Mouse (Mus musculus): ENCODE data around the gene Npr2. TPM values are rescaled to one million over a fixed set of nuclear protein-coding genes. Genes with fewer than 3 reads are reported as not detected.

The Npr2 gene
- total RNA-seq, 2 experiments from 2014 or later, result 49.0 to 50.1 TPM

- DNase-seq (ENCODE audit: low spot score in 2 of 2), result no peak
- intact Hi-C loops (cut with DNase I), result no loop called here
These were observed 18.5 kb upstream of the Npr2 start for GRCm38 (mm10) chr4:43613060-43613730.

GRCm38 (mm10) chr4:43620146-43620778, 11.5 kb upstream of the Npr2 start:
- no peak for DNase-seq (ENCODE audit: low spot score in 2 of 2)
- intact Hi-C loops (cut with DNase I), result no loop called here

GRCm38 (mm10) chr4:43629106-43629817, 2.5 kb upstream of the Npr2 start:
- peak in 1 of 2 experiments; percentile 39 for DNase-seq (ENCODE audit: low spot score in 2 of 2)
- intact Hi-C loops (cut with DNase I), result no loop called here

- intact Hi-C loops (cut with DNase I), result loop anchor here (1.0 to 5.0 kb wide), 3 partner anchors 37 to 232 kb away; partner anchors contain the start of gene Olfr71
These were observed 1.6 kb upstream of the Npr2 start for GRCm38 (mm10) chr4:43630030-43630581.

GRCm38 (mm10) chr4:43630671-43631045, 1.1 kb upstream of the Npr2 start:
- intact Hi-C loops (cut with DNase I), result loop anchor here (1.0 to 5.0 kb wide), 4 partner anchors 26 to 232 kb away; partner anchors contain the start of genes Hint2 and Olfr71

More at GRCm38 (mm10) chr4:43630030-43630581, 1.6 kb upstream of the Npr2 start:
- DNase-seq (ENCODE audit: low spot score in 2 of 2), result peak; percentile 90 to 95

GRCm38 (mm10) chr4:43631956-43632920, 503 bp downstream of the Npr2 start:
- intact Hi-C loops (cut with DNase I), result loop anchor here (1.0 to 5.0 kb wide), 3 partner anchors 24 to 230 kb away; partner anchors contain the start of gene Hint2
- peak in 1 of 2 experiments; percentile 18 for DNase-seq (ENCODE audit: low spot score in 2 of 2)

More at GRCm38 (mm10) chr4:43630671-43631045, 1.1 kb upstream of the Npr2 start:
- DNase-seq (ENCODE audit: low spot score in 2 of 2), result no peak

- no peak for DNase-seq (ENCODE audit: low spot score in 2 of 2)
- intact Hi-C loops (cut with DNase I), result loop anchor here (5.0 kb wide), 1 partner anchor 229 kb away; no protein-coding TSS in a partner anchor
These were observed 1.6 kb downstream of the Npr2 start for GRCm38 (mm10) chr4:43633296-43633695.

- DNase-seq (ENCODE audit: low spot score in 2 of 2), result no peak
These were observed 2.0 kb downstream of the Npr2 start for GRCm38 (mm10) chr4:43633736-43634135.

GRCm38 (mm10) chr4:43634621-43635374, 3.1 kb downstream of the Npr2 start:
- intact Hi-C loops (cut with DNase I), result loop anchor here (5.0 kb wide), 1 partner anchor 228 kb away; no protein-coding TSS in a partner anchor
- no peak for DNase-seq (ENCODE audit: low spot score in 2 of 2)

More at GRCm38 (mm10) chr4:43633736-43634135, 2.0 kb downstream of the Npr2 start:
- intact Hi-C loops (cut with DNase I), result loop anchor here (5.0 kb wide), 1 partner anchor 229 kb away; no protein-coding TSS in a partner anchor

GRCm38 (mm10) chr4:43636751-43637150, 5.0 kb downstream of the Npr2 start:
- DNase-seq (ENCODE audit: low spot score in 2 of 2), result no peak
- intact Hi-C loops (cut with DNase I), result no loop called here

- DNase-seq (ENCODE audit: low spot score in 2 of 2), result no peak
- intact Hi-C loops (cut with DNase I), result no loop called here
These were observed 8.3 kb downstream of the Npr2 start for GRCm38 (mm10) chr4:43640076-43640475.

- intact Hi-C loops (cut with DNase I), result no loop called here
- DNase-seq (ENCODE audit: low spot score in 2 of 2), result no peak
These were observed 8.8 kb downstream of the Npr2 start for GRCm38 (mm10) chr4:43640491-43640890.

- intact Hi-C loops (cut with DNase I), result no loop called here
These were observed 18.0 kb downstream of the Npr2 start for GRCm38 (mm10) chr4:43649783-43650182.

GRCm38 (mm10) chr4:43652726-43653125, 21.0 kb downstream of the Npr2 start:
- no peak for DNase-seq (ENCODE audit: low spot score in 2 of 2)
- intact Hi-C loops (cut with DNase I), result no loop called here

More at GRCm38 (mm10) chr4:43649783-43650182, 18.0 kb downstream of the Npr2 start:
- no peak for DNase-seq (ENCODE audit: low spot score in 2 of 2)

GRCm38 (mm10) chr4:43653161-43654015, 21.7 kb downstream of the Npr2 start, which contains the start of gene Spag8:
TSS of gene Spag8 (minus strand) at chr4:43653594.
- intact Hi-C loops (cut with DNase I), result no loop called here

GRCm38 (mm10) chr4:43655656-43656338, 24.1 kb downstream of the Npr2 start:
- DNase-seq (ENCODE audit: low spot score in 2 of 2), result peak in 1 of 2 experiments; percentile 38
- intact Hi-C loops (cut with DNase I), result loop anchor here (1.0 to 5.0 kb wide), 4 partner anchors 14 to 213 kb away; partner anchors contain the start of genes Fam221b and Npr2

More at GRCm38 (mm10) chr4:43653161-43654015, 21.7 kb downstream of the Npr2 start, which contains the start of gene Spag8:
- peak; percentile 28 to 48 for DNase-seq (ENCODE audit: low spot score in 2 of 2)

Measured in left cerebral cortex, postnatal 25 days (tissue).